Mouse (Mus musculus): ENCODE measurements around the gene Cacna1d. TPM values are rescaled to one million over a fixed set of nuclear protein-coding genes. Genes with fewer than 3 reads are reported as not detected.

The Cacna1d gene
- polyA plus RNA-seq, 1 experiment from 2014 or later, result 2.3 TPM

DNA sequence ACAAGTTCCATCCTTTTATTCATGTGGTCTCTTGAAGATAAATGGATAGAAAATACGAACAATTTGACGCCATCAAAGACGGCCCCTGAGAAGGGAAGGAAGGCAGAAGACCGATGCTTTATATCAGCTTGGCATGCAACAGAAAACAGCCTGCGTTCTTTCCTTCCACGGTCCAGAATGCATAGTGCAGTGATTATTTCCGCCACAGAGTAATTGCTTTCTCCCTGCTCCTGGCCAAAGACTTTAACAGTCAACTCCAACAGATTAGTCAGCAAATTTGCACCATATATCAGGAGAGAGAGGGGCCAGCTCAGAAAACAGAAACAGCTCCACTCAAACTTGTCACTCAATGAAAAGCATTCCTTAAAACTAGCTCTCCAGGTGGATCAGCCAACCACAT is 71.8 kb downstream of the Cacna1d start:
- no peak overlapping the region for H3K27ac ChIP-seq
- H3K4me2 ChIP-seq, result no peak overlapping the region
- WGBS, result 64% methylated on average over 7 of the region's 7 CpGs
- no peak for ATAC-seq (ENCODE audit: insufficient number of reproducible peaks, low FRiP score, low TSS enrichment, low read depth)
- H3K36me3 ChIP-seq, result no peaks in the 10 kb centered on the region
- H3K27me3 ChIP-seq, result no peaks in the 10 kb centered on the region
- H3K4me3 ChIP-seq, result no peak overlapping the region
- H3K9ac ChIP-seq, result no peak overlapping the region
- no peaks in the 10 kb centered on the region for H3K9me3 ChIP-seq
- no peaks in the 10 kb centered on the region for H3K4me1 ChIP-seq

DNA sequence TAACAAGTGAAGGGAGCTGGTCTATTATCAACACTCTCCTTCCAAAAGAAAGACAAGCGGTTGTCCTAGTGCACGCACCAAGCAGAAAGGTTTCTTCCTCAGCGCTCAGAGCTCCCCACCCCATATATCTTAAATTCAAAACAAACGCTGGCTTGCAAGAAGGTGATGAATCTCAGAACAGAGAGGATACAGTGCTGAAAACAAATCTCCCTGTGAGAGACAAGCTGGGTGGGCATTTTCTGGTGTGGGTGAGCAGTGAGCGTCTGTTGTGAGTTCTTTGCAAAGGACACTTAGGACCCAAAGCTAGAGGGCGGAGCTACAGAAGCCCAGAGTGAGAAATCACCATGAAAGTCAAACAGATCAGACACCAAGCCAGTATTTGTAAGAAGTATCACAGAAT is 72.2 kb downstream of the Cacna1d start:
- Histone ChIP-seq H3K36me3 (no peaks in the 10 kb centered on the region), H3K27me3 (no peaks in the 10 kb centered on the region), H3K27ac (no peak overlapping the region), H3K4me3 (no peak overlapping the region), H3K4me1 (no peaks in the 10 kb centered on the region), H3K9ac (no peak overlapping the region), H3K9me3 (no peaks in the 10 kb centered on the region), H3K4me2 (no peak overlapping the region)
- WGBS, result 65% methylated on average over 6 of the region's 6 CpGs
- no peak for ATAC-seq (ENCODE audit: insufficient number of reproducible peaks, low FRiP score, low TSS enrichment, low read depth)

DNA sequence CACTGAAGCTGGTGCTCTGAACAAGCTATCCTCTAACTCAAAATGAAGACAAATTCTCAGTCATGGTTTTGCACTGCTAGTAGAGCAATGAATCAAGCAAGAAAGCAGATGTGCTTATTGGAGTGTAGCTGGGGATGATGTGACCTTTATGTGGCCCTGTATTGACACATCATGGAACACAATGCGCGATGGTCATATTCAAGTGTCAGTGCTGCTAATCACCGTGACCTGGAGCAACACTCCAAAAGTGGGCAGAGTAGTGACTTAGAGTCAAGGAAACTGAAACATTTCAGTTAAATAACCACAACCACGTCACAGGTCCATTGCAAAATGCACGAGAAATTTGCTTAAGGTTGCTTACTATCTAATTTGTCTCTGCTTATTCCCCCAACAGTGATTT is 75.4 kb downstream of the Cacna1d start:
- H3K27ac ChIP-seq, result no peak overlapping the region
- no peak overlapping the region for H3K4me3 ChIP-seq
- no peaks in the 10 kb centered on the region for H3K36me3 ChIP-seq
- H3K27me3 ChIP-seq, result no peaks in the 10 kb centered on the region
- H3K4me2 ChIP-seq, result no peak overlapping the region
- no peaks in the 10 kb centered on the region for H3K9me3 ChIP-seq
- H3K9ac ChIP-seq, result no peak overlapping the region
- 94% methylated on average over 5 of the region's 5 CpGs for WGBS
- ATAC-seq (ENCODE audit: insufficient number of reproducible peaks, low FRiP score, low TSS enrichment, low read depth), result no peak
- H3K4me1 ChIP-seq, result no peaks in the 10 kb centered on the region

DNA sequence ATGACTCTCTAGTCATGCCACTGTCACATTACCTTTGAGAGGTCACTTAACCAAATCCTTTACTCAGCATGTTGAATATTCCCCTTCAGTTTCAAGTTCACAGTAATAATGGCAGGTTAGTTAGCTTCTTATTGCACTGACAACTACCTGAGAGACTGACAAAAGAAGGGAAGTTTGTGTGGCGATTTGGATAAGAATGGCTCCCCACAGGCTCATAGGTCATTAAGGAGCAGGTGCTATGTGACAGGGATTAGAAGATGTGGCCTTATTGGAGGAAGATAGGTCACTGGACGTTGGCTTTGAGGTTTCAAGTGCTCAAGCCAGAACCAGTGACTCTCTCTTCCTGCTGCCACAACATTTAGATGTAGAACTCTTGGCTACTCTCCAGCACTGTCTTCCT is 77.1 kb downstream of the Cacna1d start:
- no peaks in the 10 kb centered on the region for H3K9me3 ChIP-seq
- H3K9ac ChIP-seq, result no peak overlapping the region
- no peaks in the 10 kb centered on the region for H3K27me3 ChIP-seq
- no peaks in the 10 kb centered on the region for H3K4me1 ChIP-seq
- ATAC-seq (ENCODE audit: insufficient number of reproducible peaks, low FRiP score, low TSS enrichment, low read depth), result no peak
- no peak overlapping the region for H3K27ac ChIP-seq
- no peak overlapping the region for H3K4me3 ChIP-seq
- 64% methylated on average over 2 of the region's 2 CpGs for WGBS
- no peak overlapping the region for H3K4me2 ChIP-seq
- no peaks in the 10 kb centered on the region for H3K36me3 ChIP-seq

DNA sequence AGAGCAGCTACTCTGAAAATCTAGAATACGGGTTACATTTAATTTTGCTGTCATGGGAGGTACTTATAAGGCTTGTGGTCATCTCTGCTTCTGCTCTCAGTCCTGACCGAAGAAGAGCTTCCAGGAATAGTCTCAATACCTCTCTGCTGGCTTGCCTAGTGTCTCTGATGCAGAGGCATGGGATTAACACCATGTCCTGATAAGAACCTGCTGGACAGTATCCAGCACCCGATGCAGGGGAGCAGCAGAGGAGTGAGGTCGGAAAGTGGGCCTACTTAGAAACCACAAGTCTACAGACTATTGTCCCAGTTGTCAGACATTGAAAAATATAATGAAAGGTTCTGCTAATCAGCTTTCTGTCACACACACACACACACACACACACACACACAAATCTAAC is 81.9 kb downstream of the Cacna1d start:
- no peak overlapping the region for H3K4me3 ChIP-seq
- H3K4me1 ChIP-seq, result no peaks in the 10 kb centered on the region
- H3K9ac ChIP-seq, result no peak overlapping the region
- H3K9me3 ChIP-seq, result no peaks in the 10 kb centered on the region
- no peak overlapping the region for H3K4me2 ChIP-seq
- whole genome bisulfite sequencing, result 83% methylated on average over 4 of the region's 4 CpGs
- H3K36me3 ChIP-seq, result no peaks in the 10 kb centered on the region
- no peak overlapping the region for H3K27ac ChIP-seq
- no peaks in the 10 kb centered on the region for H3K27me3 ChIP-seq
- ATAC-seq (ENCODE audit: insufficient number of reproducible peaks, low FRiP score, low TSS enrichment, low read depth), result no peak

DNA sequence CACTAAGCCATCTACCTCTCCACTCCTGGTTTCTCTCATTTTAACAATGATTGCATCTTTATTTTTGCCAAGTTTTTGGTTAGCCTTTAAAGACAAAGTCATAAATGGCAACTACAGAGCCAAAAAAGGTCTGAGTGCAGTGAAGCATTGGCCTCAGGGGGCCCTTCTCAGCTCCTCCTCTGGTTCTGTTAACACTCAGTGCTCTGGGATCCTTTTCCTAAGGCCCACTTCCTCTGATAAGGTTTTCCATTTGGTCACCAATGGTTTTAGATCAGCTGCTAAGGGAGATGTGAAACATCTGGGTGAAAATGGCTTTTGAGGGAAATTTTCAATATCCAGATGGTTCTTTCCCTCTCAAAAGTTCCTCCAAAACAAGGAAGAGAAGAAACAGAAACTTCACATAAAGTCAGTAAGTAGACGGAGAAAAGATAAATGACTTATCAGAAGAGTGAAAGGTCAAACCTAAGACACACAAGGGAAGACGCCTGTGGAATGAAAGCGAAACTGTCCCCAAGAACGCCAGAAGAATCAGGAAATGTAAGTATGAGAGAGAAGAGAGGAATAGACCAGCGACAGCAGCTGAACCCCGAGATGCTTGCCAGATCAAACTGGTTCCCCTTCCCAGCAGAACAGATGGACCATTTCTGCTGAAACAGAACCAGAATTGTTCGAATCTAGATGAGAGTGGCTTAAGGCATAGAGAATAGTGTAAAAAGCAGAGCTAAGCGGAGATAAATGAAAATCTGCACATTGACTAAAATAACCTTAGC is 85.6 kb downstream of the Cacna1d start:
- Histone ChIP-seq H3K27me3 (no peaks in the 10 kb centered on the region), H3K9me3 (no peaks in the 10 kb centered on the region), H3K27ac (no peak overlapping the region), H3K4me3 (no peak overlapping the region), H3K4me1 (no peaks in the 10 kb centered on the region), H3K4me2 (no peak overlapping the region), H3K9ac (no peak overlapping the region), H3K36me3 (no peaks in the 10 kb centered on the region)
- no peak for ATAC-seq (ENCODE audit: insufficient number of reproducible peaks, low FRiP score, low TSS enrichment, low read depth)
- WGBS, result 61% methylated on average over 8 of the region's 8 CpGs

DNA sequence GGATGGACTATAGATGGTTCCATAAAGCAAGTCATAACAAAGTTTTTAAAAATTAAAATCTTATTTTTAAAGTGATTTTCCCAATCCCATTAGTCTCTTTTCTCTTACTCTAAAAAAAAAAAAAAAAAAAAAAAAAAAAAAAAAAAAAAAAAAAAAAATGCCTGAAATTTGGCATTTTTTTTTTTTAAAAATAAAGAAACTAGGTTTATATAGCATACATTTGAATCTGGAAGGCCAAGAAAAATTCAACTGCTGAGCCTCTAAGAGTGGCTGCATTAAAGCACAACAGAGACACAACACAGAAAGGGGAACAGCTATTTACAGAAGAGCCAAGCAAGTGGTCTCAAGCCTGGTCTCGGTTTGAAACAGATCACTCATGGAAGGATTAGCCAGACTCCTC is 112.9 kb downstream of the Cacna1d start:
- no peaks in the 10 kb centered on the region for H3K27me3 ChIP-seq
- no peak overlapping the region for H3K4me2 ChIP-seq
- no peak overlapping the region for H3K4me3 ChIP-seq
- H3K9ac ChIP-seq, result no peak overlapping the region
- ATAC-seq (ENCODE audit: insufficient number of reproducible peaks, low FRiP score, low TSS enrichment, low read depth), result no peak
- no peak overlapping the region for H3K27ac ChIP-seq
- no peaks in the 10 kb centered on the region for H3K9me3 ChIP-seq
- H3K36me3 ChIP-seq, result no peaks in the 10 kb centered on the region
- H3K4me1 ChIP-seq, result no peaks in the 10 kb centered on the region
- WGBS, result 71% methylated on average over 1 of the region's 1 CpGs

DNA sequence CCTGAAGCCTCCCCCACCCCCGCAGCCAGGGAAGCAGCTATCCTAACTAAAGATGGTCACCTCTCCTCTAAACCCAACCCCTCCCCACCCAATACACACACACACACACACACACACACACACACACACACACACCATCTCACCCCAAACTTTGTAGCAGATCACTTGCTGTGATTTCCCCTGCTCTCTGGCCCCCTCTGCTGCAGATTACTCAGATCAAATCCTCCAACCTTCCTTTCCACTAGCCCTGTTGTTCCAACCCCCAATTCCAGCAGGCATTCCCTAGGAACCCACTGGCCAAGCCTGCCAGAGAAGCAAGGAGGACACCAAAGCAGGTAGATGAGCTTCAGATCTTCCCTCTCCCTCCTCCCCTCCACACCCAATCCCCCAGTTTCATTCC is 118.4 kb downstream of the Cacna1d start:
- WGBS, result 33% methylated on average over 1 of the region's 1 CpGs
- Histone ChIP-seq H3K27me3 (no peaks in the 10 kb centered on the region), H3K4me1 (no peaks in the 10 kb centered on the region), H3K4me2 (no peak overlapping the region), H3K36me3 (no peaks in the 10 kb centered on the region), H3K4me3 (no peak overlapping the region), H3K9ac (no peak overlapping the region), H3K9me3 (no peaks in the 10 kb centered on the region), H3K27ac (no peak overlapping the region)
- no peak for ATAC-seq (ENCODE audit: insufficient number of reproducible peaks, low FRiP score, low TSS enrichment, low read depth)

DNA sequence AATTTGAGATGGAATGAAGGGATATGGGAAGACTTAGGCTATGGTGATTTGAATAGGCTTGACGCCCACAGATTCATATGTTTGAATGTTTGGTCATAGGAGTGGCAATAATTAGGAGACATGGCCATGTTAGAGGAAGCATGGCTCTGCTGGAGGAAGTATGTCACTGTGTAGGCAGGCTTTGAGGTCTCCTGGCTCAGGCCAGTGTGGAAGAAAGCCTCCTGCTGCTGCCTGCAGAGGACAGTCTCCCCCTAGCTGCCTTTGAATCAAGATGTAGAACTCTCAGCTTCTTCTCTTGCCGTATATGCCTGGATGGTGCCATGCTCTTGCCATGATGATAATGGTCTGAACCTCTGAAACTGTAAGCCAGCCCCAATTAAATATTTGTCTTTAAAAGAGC is 120.2 kb downstream of the Cacna1d start:
- Histone ChIP-seq H3K27ac (no peak overlapping the region), H3K4me2 (no peak overlapping the region), H3K27me3 (no peaks in the 10 kb centered on the region), H3K9me3 (no peaks in the 10 kb centered on the region), H3K9ac (no peak overlapping the region), H3K36me3 (no peaks in the 10 kb centered on the region), H3K4me1 (no peaks in the 10 kb centered on the region), H3K4me3 (no peak overlapping the region)
- ATAC-seq (ENCODE audit: insufficient number of reproducible peaks, low FRiP score, low TSS enrichment, low read depth), result no peak
- WGBS, result 77% methylated on average over 2 of the region's 2 CpGs

DNA sequence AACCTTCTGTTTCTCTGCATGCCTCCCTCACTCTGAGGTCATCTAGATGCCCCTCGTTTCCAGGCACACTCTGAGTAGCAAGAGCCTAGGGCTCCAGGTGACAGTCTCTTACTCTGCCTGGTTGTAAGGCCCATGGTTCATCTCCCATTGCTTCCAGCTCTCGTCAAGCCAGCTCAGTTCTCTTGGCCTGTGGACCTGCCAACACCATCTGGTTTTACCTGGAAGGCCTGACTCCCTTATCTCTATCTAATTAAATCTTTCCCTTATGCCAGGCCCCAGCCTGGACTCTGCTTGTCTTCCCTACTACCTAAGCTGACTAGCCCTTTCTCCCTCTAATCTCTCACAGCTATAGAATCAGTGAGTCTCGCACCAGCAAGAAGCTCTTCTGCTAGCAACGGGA is 124.2 kb downstream of the Cacna1d start:
- ATAC-seq (ENCODE audit: insufficient number of reproducible peaks, low FRiP score, low TSS enrichment, low read depth), result no peak
- H3K4me2 ChIP-seq, result no peak overlapping the region
- no peak overlapping the region for H3K27ac ChIP-seq
- WGBS, result 73% methylated on average over 4 of the region's 4 CpGs
- no peak overlapping the region for H3K4me3 ChIP-seq
- H3K36me3 ChIP-seq, result no peaks in the 10 kb centered on the region
- no peak overlapping the region for H3K9ac ChIP-seq
- H3K4me1 ChIP-seq, result no peaks in the 10 kb centered on the region
- no peaks in the 10 kb centered on the region for H3K27me3 ChIP-seq
- no peaks in the 10 kb centered on the region for H3K9me3 ChIP-seq

DNA sequence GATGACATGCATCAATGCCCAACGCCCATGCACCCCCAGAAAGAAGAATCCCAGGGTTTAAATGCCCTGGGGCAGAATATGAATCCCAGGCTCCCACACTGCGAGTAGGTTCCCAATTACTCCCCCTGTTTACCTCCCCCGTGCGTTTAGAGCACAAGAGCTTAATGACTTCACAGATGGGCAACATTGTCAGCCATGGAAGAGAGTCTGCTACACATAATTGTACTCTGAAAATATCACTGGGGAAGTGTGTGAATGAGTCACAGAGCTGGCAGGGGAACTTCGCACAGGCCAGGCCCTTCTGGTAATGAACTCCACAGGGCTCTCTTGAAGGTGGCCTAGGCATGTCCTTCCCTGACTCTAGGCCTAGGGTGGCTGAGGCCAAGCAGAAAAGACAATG is 125.4 kb downstream of the Cacna1d start:
- Histone ChIP-seq H3K9ac (no peak overlapping the region), H3K27me3 (no peaks in the 10 kb centered on the region), H3K36me3 (no peaks in the 10 kb centered on the region), H3K9me3 (no peaks in the 10 kb centered on the region), H3K27ac (no peak overlapping the region), H3K4me1 (no peaks in the 10 kb centered on the region), H3K4me3 (no peak overlapping the region), H3K4me2 (no peak overlapping the region)
- 46% methylated on average over 5 of the region's 5 CpGs for WGBS
- no peak for ATAC-seq (ENCODE audit: insufficient number of reproducible peaks, low FRiP score, low TSS enrichment, low read depth)

DNA sequence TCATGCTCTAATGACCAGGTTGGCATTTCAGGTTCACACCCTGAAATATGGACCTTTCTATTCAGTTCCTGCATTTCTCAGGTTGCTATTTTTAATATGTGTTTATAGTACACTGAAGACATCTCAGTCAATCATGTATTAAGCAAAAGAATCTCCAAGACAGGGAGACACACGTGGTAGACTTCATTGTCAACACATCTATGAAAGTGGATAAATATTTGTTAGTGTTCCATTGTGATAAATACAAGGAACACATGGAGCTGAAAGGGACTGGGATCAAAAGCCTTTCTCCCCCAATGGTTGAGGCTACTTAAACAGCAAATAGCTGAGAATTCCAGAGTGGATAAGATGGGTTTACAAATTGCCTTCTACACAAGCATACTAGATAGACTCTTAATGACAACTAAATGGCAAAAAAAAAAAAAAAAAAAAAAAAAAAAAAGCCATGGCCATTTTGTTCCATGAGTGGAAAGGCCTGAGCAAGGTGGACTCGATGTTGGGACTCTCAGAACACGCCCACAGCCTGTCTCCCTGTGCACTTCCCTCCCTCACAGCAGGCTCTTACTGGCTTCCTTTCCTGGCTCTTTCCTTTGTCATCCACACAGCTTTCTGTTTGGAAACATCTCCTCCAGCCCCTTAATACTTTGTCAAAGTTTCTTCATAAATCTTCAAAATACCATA is 127.6 kb downstream of the Cacna1d start:
- no peak for ATAC-seq (ENCODE audit: insufficient number of reproducible peaks, low FRiP score, low TSS enrichment, low read depth)
- Histone ChIP-seq H3K27me3 (no peaks in the 10 kb centered on the region), H3K4me1 (no peaks in the 10 kb centered on the region), H3K4me2 (no peak overlapping the region), H3K9me3 (no peaks in the 10 kb centered on the region), H3K4me3 (no peak overlapping the region), H3K9ac (no peak overlapping the region), H3K27ac (no peak overlapping the region), H3K36me3 (no peaks in the 10 kb centered on the region)
- WGBS, result 74% methylated on average over 3 of the region's 3 CpGs
